Mouse (Mus musculus) ES-E14 (cell line): ENCODE results near the gene Sapcd1.

Source experiments
- CHD2 ChIP-seq: IDR thresholded peaks from 2 replicates; pipeline ENCODE4 v1.6.1; 2014; ENCODE audit warnings: mild to moderate bottlenecking, low read depth, low read length, inconsistent platforms
- HCFC1 ChIP-seq: IDR thresholded peaks from 2 replicates; pipeline ENCODE4 v1.6.1; 2012; ENCODE audit warnings: low read length, inconsistent platforms, borderline replicate concordance; ENCODE audit not compliant: insufficient read depth
- MAFK ChIP-seq: IDR thresholded peaks from 2 replicates; pipeline ENCODE4 v1.6.1; 2014; ENCODE audit warnings: mild to moderate bottlenecking, low read depth, low read length, inconsistent platforms; ENCODE audit not compliant: insufficient read depth
- ZC3H11A ChIP-seq: IDR thresholded peaks from 2 replicates; pipeline ENCODE4 v1.6.1; 2012; ENCODE audit warnings: low read depth, mild to moderate bottlenecking, inconsistent platforms, low read length, borderline replicate concordance
- ZNF384 ChIP-seq: IDR thresholded peaks from 2 replicates; pipeline ENCODE4 v1.6.1; 2012; ENCODE audit warnings: low read depth, low read length, inconsistent platforms

- TF ChIP-seq MAFK (no peak), ZC3H11A (no peak), CHD2 (no peak), ZNF384 (no peak), HCFC1 (no peak)
Measured at GRCm38 (mm10) chr17:35018171-35018570, 9.6 kb downstream of the Sapcd1 start.
